ENCODE assay signal across 12 mouse cellular contexts in genomic region chr19:53538796-53539195, GRCm38 (mm10). TPM values are rescaled to one million over a fixed set of nuclear protein-coding genes. Genes with fewer than 3 reads are reported as not detected.
A peak's percentile ranks its signal among the peaks of the same experiment; 100 is the strongest.
DNase-seq lines count a peak whose midpoint lies in the region; ATAC-seq lines count a peak whose summit lies in the region.
"Had no signal": no experiment of that assay in that cellular context is flagged by ENCODE, and none has a peak within 500 bp of the region (broad histone marks: within the 10 kb centered on the region; RNA-seq: fewer than 3 reads in every experiment).

No protein-coding gene starts in this region.

- H3K27ac ChIP-seq in heart, embryonic 14.5 days (replicated peaks in 1 of 2; ENCODE audit: control insufficient read depth in 1 of 2, insufficient read depth in 1 of 2, low read depth in 2 of 2, low read length in 2 of 2) = 0 out of 4 replicates have a peak overlapping the region, but pooled peaks of 1 of the 2 experiments have one; percentile 8
- H3K27ac ChIP-seq in hindbrain, embryonic 14.5 days = no peak overlapping the region
- H3K27ac ChIP-seq: limb, embryonic 15.5 days; macrophage had no signal

- 61% methylated on average over 5 of the region's 5 CpGs for WGBS in heart, embryonic 14.5 days
- WGBS in hindbrain, embryonic 14.5 days = 77% methylated on average over 5 of the region's 5 CpGs

- ATAC-seq in heart, embryonic 14.5 days (ENCODE audit: insufficient number of reproducible peaks, insufficient read depth, low FRiP score, low read depth) = no peak
- ATAC-seq in hindbrain, embryonic 14.5 days (ENCODE audit: low FRiP score) = no peak

- no peaks in the 10 kb centered on the region for H3K9me3 ChIP-seq in heart, embryonic 14.5 days (ENCODE audit: control insufficient read depth, low read length)
- H3K9me3 ChIP-seq in hindbrain, embryonic 14.5 days (ENCODE audit: control insufficient read depth, low read length) = no peaks in the 10 kb centered on the region
- H3K9me3 ChIP-seq: limb, embryonic 15.5 days had no signal

- peaks cover 82% of the 10 kb centered on the region for H3K36me3 ChIP-seq in heart, embryonic 14.5 days (ENCODE audit: control insufficient read depth, insufficient read depth, low read length)
- no peaks in the 10 kb centered on the region for H3K36me3 ChIP-seq in hindbrain, embryonic 14.5 days (replicated peaks; ENCODE audit: control insufficient read depth, insufficient read depth)
- H3K36me3 ChIP-seq: limb, embryonic 15.5 days had no signal

- no peak overlapping the region for H3K4me3 ChIP-seq in heart, embryonic 14.5 days (ENCODE audit: control insufficient read depth in 1 of 2, insufficient read depth in 1 of 2, low read depth in 1 of 2, low read length in 2 of 2)
- H3K4me3 ChIP-seq in hindbrain, embryonic 14.5 days (replicated peaks; ENCODE audit: low read length) = no peak overlapping the region
- H3K4me3 ChIP-seq: erythroblast, embryonic 14.5 days; limb, embryonic 15.5 days had no signal

- H3K4me1 ChIP-seq in heart, embryonic 14.5 days (ENCODE audit: control insufficient read depth in 2 of 2, insufficient read depth in 2 of 2, low read length in 2 of 2) = peaks cover 2 to 10% of the 10 kb centered on the region in 2 experiments; a peak in 2 of 4 replicates
- no peaks in the 10 kb centered on the region for H3K4me1 ChIP-seq in hindbrain, embryonic 14.5 days (replicated peaks; ENCODE audit: control insufficient read depth, insufficient read depth, low read length)
- H3K4me1 ChIP-seq: limb, embryonic 15.5 days had no signal

- no peak overlapping the region for H3K4me2 ChIP-seq in heart, embryonic 14.5 days (ENCODE audit: low read length)
- H3K4me2 ChIP-seq in hindbrain, embryonic 14.5 days (replicated peaks) = no peak overlapping the region
- H3K4me2 ChIP-seq: limb, embryonic 15.5 days had no signal

- H3K9ac ChIP-seq in heart, embryonic 14.5 days (ENCODE audit: low read length) = 0 out of 2 replicates have a peak overlapping the region, but pooled peaks have one; percentile 21
- no peak overlapping the region for H3K9ac ChIP-seq in hindbrain, embryonic 14.5 days
- H3K9ac ChIP-seq: limb, embryonic 15.5 days had no signal

- no peaks in the 10 kb centered on the region for H3K27me3 ChIP-seq in heart, embryonic 14.5 days (ENCODE audit: control insufficient read depth, insufficient read depth, low read length)
- no peaks in the 10 kb centered on the region for H3K27me3 ChIP-seq in hindbrain, embryonic 14.5 days (ENCODE audit: control insufficient read depth, insufficient read depth, low read length)
- H3K27me3 ChIP-seq: limb, embryonic 15.5 days had no signal

- no peak for DNase-seq in heart, adult 9 months (ENCODE audit: low spot score in 2 of 2)
- peak; percentile 52 for DNase-seq in CD4-positive, CD25-positive, alpha-beta regulatory T cell, adult 2 months (ENCODE audit: low read depth, low spot score)
- peak; percentile 45 for DNase-seq in kidney, adult 9 months
- DNase-seq in lung, postnatal 4 days = peak; percentile 45 to 55
- no peak for DNase-seq in Muller cell, postnatal 12 days (ENCODE audit: inconsistent ontology term)
- DNase-seq in hindbrain, embryonic 14.5 days (ENCODE audit: low spot score) = no peak
- DNase-seq in cerebellum, adult 11-12 months = no peak
- DNase-seq: thymus, postnatal 36 days had no signal

RNA-seq across cellular contexts. Expression of gene Dusp5, which starts 9.9 kb away (rescaled TPM):
- polyA plus RNA-seq in heart, embryonic 14.5 days (2014; fragmentation: Nextera tagmentation; extraction: Ambion mirVana) = 6.7 and 7.4 TPM in 2 replicates
- 3.0 and 4.6 TPM in 2 replicates for polyA plus RNA-seq in hindbrain, embryonic 14.5 days (2014; fragmentation: Nextera tagmentation; extraction: Ambion mirVana)

RNA-seq across cellular contexts. Expression of gene Nutf2-ps1, which starts 50.1 kb away (rescaled TPM):
- polyA plus RNA-seq in heart, embryonic 14.5 days (2014; fragmentation: Nextera tagmentation; extraction: Ambion mirVana) = 276 and 280 TPM in 2 replicates
- 190 and 201 TPM in 2 replicates for polyA plus RNA-seq in hindbrain, embryonic 14.5 days (2014; fragmentation: Nextera tagmentation; extraction: Ambion mirVana)

Comparison
In these comparisons a context has a peak if more than half of its experiments do, and no peak if none do; other contexts are left out.
1. DNase-seq: peak in CD4-positive, CD25-positive, alpha-beta regulatory T cell, adult 2 months (single experiment), kidney, adult 9 months (single experiment) and lung, postnatal 4 days (2 of 2); none in heart, adult 9 months (0 of 2), Muller cell, postnatal 12 days (single experiment), hindbrain, embryonic 14.5 days (single experiment) and cerebellum, adult 11-12 months (single experiment).